Mouse (Mus musculus) frontal cortex, postnatal 25 days (tissue): ENCODE measurements around the gene Unc13c.

Experiments
- DNase-seq, 2 experiments: peaks; one replicate each; pipeline ENCODE4 v3.0.0; 2022; ENCODE audit warnings: low spot score in 2 of 2

Unc13c gene

DNA sequence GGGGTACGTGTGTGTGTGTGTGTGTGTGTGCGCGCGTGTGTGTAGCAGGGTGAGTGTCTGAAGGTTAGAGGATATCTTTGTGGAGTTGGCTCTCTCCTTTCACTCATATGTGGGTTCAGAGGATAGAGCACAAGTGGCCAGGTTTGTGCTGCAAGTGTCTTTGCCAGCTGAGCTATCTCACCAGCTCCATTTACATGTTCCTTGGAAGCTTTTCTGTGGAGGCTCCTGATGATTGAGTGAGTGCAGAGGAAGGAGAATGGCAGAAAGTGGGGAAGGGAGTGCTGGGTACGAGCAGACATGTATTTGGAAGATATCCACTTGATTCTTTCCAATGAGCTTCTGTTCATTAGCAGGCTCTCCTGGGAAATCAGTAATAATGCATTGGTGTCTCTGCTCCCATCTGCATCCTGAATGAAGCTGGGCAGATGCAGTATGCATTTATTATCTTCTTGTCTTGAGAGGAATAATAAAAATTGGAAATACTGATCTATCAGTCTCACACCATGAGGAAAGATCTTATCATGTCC is 86.3 kb downstream of the Unc13c start:
- no peak for DNase-seq

DNA sequence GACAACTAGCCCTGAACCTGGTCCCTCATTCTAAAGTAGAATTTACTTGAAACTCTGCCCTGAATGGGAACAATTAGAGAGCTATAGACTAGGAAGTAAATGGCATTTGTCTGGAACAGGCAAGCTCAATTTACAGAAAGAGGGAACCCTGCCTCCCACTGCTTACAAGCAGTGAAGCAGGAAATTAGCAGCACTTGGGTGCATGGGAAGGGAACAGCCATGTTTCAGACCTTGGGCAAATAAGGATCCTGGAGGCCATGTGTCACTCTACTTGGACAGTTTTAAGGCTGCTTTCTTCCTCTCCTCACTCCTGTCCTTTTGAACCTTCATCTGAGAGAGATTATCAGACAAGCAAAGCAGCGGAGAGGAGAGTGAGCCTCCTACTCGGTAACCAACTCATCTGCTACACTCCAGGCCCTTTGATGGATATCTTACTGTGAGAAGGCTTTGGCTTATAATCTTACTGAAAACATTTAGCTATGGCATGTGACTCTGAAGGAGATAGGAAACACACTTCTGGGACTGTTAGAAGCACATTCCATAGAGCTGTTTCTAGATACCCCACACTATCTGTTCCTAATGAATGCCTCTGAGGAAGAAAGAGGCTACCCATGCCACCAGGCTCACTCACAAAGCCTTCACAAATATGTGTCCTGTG is 101.2 kb downstream of the Unc13c start:
- no peak for DNase-seq

DNA sequence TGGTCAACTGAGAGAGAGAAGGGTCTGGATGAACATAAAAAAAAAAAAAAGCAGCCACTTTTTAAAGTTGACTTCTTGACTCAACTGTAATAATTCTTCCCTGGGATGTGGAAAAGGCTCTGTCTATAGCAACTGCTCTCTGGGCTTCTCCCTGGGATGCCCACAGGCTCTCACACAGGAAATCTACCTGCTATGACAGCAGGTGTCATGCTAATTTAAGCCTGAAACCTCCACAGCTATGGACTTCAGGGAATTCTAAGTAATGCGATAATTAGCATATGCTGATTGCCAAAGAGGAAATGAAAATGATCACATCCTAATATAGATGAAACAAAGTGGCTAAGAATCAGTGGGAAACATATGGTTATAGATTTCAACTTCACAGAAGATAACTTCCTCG is 102.1 kb downstream of the Unc13c start:
- DNase-seq: no peak

DNA sequence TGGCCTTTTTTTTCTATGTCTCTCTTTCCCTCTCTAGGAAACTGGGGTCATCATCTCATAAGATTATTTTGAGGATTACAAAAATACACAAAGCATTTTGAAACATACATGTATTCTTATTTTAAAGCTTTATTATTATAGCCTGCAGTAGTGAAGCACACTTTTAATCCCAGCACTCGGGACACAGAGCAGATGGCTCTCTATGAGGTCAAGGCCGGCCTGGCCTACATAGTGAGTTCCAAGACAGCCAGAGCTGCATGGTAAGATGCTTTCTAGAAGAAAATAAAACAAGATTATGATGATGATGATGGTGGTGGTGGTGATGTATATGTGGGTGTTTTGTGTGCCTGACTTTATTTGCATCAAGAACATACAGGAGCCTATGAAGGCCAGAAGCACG is 109.3 kb downstream of the Unc13c start:
- no peak for DNase-seq

DNA sequence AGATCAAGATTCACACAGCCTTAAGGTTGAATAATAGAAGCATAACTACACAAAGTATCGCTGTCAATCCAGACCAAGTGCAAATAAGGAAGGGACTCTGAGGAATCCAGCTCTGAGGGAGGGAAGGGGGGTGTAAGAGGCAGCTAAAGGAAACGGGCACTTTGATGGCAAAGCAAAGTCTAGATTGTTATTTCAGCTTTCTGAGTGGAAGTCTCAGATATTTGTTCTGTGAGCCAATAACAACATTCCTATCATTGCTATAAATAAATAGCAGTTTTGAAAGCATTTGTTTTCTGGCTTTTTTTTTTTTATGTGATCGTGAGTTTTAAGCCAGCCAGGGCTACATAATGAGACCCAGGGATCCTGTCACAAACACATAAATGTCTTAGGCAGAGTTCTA is 114.5 kb downstream of the Unc13c start:
- no peak for DNase-seq

DNA sequence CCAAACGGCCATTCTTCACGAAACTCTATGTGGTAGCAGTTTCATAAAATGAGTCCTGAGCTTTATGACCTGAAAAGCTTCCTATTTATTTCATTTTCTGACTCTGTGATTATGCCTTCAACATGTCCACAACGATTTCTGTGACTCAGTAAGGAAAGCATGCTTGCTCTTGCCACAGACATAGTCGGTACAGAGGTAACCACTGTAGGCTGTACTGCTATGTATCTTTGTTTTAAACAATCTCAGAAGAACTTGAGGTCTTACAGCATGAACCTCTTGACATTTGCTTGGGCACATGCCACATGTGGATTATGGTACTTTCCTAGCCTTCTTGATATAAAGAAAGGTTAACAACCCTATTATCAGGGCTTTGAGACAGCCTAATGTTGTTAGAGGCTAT is 162.1 kb downstream of the Unc13c start:
- no peak for DNase-seq

DNA sequence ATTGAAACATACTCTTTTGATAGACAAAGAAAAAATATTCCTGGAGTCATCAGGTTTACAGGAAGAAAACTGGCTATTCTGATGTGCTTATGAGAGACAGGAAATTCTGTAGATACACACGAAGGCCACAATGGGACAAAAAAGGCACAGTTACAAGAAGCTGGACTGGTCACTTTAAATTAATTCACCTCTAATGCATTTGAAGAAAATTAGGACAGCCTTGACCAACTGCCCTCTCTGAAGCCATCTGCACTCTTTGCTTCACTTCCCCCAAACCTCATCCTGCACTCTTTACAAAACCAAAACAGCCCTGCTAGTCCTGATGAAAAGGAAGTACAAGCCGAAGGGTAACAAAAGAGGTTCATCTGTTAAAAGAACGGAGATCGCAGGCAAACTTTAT is 194.2 kb downstream of the Unc13c start:
- DNase-seq: no peak

DNA sequence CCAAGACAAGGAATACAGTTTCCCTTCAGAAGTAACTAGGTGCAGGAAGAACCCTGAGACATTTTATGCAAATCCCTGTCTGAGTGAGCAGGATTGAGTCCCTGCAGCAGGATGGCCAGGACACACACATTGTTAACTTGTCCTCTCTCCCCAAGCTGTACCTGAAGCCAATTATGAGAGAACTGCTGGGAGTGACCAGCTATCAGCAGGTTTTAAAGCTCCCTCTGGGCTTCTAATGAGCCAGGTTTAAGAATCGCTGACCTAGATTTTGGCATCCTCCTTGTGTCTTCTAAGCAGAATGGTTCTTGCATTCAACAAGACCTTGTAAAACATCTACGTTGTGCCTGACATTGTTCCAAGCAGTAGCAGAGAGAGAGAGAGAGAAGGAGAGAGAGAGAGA is 213.6 kb downstream of the Unc13c start:
- no peak for DNase-seq

DNA sequence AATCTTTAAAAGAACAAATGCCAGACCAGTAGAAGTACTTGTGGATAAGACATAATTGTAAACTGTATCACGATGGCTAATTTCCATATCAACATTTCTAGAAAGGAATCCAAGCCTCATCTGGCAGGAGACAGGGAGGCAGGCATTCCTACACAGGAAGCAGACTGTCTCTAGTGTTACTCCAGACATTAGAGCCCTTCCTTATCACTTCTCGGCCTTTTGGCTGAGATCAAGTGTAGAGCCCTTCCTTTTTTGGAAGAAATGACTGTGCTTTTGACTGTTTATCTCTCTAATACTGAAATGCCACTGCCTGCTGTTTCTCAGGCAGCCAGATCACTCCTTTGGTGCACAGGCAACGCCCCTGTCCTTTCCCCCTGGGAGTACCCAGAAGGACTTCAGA is 215.3 kb downstream of the Unc13c start:
- DNase-seq: no peak

DNA sequence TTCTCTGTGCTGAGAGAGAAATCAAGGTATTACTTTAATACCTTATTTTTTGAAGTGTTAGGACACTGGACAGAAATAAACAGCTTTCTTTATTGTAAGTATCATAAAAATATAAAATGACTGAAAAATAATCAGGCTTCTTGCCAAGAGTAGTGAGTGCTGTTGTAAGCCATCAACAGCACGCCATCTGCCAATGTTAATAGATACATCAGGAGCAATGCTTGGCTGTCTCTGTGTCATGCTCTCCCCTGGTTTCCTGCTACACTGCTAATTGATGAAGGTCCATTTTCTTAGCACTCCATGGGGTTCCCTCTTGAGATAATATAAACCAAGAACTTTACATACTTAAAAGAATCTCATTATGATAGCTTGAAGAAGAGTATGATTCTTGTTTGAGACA is 217.4 kb downstream of the Unc13c start:
- DNase-seq: no peak

DNA sequence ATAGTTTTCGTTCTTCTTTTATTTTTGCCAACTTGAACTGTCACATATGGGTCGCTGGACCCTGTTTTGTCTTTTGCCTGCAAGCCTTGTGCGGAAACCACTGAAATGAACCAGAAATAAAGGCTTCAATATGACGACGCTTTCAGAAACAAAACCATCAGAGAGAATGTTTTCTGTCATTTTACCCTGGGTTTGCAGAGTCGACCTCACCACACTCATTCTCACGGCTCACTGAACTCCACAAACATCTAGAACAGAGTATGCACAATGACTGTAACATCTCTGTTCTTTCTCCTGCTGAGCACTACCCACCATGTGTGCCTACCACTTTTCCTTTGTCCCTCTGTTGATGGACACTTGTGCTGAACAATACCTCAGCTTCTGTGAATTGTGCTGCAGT is 234.3 kb downstream of the Unc13c start:
- DNase-seq: no peak

DNA sequence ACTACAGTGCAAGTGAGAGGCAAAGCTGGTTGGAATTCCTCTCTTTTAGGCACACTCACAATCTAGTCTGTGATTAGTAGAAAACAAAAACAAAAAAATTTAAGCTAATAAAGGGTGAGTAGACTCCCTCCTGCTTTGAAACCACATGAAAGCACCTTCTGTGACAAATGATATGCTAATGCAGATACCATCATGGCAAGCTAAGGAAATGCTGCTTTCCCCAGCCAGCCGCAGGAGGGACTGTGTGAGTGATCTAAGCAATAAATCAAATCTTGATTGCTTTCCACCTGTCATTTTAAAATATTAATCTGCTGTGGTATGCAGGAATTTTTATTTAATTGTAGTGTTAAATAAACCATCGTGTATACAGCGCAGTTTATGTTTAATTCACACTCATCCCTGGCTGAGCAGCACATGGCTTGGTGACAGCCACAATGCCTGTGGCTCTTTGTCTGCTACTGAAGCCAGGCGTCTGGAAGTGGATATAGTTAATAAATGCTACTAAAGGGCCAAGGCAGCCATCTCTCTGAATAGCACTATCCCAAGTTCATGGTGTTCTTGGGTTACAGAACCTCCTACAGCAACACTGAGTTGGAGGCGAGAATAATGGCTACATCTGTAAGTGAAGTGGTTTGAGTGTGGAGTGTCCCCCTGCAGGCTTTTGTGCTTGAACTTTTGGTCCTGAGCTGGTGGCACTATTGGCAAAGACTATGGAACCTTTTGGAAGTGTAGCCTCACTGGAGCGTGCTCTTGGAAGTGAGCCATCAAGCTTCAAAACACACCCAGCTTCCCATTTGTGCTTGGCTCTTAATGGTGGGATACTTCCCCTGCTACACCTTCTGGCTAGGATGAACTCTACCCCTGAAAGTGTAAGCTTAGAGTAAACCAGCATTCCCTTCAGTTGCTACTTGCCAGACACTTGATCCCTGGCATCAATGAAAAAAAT is 242.8 kb downstream of the Unc13c start:
- DNase-seq: no peak

DNA sequence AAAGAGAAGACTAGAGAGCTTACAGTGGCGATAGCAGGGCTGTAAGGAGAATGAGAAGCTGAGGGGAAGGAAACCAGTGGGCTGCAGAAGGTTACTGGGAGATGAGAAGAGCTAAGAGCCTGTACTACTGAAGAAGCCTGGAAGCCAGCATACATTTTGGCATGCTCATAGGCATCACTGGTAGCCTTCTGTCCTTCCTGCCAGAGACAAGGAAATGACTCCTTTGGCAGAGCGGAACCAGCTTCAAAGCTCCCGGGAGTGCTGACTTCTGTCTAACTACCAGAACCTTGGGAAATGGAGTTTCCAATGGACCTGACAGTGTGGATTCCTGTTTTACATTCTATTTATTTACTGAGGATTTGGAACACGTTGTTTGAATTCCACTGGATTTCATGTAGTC is 244.0 kb downstream of the Unc13c start:
- DNase-seq: no peak

DNA sequence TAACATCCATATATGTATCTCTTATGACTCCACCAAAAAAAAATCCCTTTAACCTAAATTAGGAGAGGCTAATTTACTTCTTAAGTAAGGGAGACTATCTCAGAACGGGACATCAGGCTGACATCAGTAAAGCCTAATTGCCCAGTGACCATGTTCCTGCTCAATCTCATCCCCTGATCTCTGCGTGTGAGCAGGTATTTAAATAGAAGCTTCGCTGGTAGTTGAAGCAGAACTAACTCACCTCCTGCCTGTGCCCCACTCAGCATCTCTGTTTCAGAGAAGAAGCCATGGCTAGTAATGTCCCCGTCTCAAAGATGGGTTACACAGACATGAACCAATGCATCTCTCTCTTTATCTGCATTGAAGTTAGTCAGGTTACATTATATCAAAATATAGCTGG is 255.3 kb downstream of the Unc13c start:
- DNase-seq: no peak

DNA sequence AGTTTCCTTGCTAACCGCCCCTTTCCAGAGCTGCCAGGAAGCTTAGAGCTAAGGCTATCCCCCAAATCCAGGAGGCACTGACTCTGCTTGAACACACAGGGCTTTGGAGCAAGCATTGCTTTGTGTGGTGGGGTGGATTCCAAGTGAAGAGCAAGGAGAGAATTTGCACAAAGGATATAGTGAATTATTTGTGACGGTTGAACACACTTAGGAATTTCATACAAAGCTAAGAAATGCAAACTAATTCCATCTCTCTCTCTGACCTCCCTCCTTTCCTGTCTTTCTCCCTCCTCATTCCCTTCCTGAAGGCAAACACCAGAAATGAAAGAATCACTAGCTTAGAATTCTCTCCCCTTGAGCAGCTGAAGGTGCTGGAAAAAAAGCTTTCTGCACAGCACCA is 271.7 kb downstream of the Unc13c start:
- no peak for DNase-seq

DNA sequence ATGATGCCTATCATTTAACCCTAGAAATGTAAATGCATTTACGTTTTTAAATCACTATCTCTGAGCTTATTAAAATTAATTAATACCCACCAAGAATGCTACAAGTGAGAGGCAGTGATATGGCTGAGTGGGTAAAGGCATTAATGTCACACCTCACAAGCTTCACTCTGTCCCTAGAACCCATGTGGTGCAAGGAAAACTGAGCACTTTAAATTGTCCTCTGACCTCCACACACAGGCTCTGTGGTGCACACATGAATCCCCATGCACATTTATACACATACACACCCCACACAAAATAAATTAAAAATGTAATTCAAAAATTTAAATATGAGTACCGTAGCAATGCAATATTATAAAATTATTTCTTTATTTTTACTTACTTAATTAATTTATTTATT is 287.2 kb downstream of the Unc13c start:
- DNase-seq: no peak

DNA sequence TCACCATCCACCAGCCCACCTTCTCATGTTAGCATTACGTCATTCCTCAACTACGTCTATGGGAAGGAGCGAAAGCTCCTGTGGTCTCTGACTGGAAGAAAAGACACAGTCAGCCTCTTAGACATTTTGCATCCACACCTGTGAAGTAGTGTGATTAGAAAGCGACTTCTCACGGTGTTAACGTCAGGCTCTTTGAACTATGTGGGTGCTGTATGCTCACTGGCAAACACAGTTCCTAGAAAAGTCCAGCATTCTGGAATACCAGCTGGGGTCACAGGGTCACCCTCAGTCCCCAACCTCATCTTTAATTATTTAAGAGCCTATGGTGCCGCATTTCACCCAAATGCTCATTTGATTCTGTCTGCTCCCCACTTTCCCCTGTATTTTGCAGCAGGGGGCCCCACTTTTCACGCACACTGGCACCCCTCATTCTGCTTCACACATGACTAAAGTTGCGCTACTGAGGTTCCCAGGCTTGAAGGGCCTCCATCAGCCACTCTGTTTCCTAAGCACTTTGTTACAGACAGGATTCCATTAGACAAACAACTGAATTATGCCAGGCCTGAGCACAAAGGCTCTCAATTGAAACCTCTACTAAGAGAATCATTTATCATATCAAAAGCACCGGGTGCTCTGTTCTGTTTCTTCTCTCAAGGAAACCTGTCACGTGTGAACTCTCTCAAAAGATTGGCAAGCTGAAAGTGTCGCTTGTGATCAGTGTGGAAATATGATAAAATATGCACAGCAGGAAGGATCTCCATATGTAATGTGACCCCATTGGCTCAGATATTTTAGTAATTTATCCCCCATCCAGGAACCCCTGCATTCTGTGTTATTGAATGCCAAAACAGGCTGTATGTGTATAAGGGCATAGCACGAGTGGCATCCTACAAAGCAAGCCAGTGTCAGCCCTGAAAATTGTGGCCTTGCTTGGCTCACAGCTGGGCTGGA is 287.9 kb downstream of the Unc13c start:
- no peak for DNase-seq

DNA sequence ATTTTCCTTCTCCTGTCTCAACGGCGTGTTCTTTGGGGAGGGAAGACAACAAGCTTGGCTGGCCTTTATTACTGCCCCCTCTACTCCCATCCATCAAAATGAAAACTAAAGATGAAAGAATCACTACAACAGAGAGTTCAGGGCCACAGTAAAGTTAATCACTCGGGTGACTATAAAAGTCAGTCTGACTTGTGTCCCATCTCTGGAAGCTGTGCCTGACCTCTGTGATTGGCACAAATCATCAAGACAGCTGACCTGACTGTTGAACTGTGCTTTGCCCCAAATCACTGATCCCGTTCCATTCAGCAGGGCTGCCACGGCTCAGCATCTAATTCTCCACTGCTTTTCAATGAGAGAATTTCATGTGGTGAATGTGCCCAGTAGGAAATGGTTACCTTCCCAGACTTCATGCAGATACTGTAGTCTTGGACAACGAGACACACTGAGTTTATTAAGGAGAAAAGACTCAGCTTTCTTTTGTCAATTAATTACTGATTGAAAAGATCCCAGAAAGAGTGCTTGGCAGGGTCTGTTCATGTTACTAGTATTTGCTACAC is 297.0 kb downstream of the Unc13c start:
- no peak for DNase-seq

DNA sequence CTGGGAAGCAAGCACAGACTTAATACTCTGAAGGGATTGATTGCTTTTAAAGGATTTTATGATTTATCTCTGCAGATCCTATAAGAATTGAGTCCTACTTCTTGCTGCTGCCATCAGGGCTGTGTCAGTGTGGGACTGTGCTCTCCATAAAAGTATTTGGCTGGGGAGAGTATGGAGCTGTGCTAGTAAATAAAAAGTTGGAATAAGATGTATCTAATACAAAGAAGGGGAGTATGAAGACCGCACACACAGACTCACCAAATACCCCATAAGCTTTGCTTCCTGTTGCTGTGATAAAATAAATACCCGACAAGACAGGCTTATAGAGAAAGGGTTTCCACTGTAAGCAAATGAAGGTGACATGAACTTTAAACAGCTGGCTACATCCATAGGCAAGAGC is 298.7 kb downstream of the Unc13c start:
- no peak for DNase-seq

DNA sequence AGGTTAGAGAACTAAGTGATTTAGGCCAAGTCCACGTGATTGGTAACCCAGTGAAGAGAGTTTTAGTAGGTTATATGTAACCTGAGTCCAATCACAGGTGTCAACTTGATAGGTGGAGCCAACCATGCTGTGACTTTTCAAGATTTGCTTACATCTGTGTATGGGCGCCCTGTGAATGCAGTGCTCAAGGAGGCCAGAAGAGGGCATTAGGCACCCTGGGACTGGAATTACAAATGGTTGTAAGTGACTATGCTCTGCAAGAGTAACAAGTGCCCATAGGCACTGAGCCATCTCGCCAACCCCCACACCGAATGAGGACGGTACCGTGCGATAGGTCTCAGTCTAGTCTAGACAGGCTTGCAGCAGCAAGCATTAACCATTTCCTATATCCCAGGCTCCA is 305.9 kb downstream of the Unc13c start:
- DNase-seq: no peak

DNA sequence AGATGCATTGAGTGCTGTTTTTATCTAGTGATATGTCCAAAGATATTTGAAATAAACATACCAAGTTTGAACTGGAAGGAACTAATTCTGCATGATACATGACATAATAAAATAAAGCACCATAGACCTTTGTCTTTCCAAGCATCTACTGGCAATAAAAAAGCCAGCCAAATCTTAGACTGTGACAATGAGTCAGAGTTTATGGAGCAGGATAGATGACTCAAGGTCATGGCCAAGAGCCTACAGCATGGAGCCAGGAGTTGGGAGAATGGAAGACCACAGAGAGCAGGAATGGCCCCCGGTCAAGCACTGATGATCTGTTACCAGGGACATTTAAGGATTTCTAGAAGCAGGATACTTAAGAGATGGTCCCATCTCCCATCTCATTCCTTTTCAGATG is 319.7 kb downstream of the Unc13c start:
- DNase-seq: no peak

DNA sequence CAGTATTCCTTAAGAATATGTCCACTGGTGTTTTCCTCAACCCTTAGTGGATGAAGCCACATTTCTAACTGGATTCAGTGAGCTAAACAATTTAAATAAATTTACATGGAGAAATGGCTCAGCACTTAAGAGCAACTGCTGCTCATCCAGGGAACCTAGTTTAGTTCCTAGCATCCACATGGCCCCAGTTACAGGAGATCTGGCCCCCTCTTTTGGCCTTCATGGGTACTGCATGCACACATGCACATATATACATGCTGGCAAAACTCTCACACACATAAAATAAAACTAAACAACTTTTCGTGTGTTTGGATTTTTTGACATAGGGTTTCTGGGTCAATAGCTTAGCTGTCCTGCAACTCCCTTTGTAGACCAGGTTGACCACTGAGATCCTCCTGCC is 330.6 kb downstream of the Unc13c start:
- DNase-seq: no peak
